ENCODE assay signal across 9 mouse cellular contexts in the genomic region with DNA sequence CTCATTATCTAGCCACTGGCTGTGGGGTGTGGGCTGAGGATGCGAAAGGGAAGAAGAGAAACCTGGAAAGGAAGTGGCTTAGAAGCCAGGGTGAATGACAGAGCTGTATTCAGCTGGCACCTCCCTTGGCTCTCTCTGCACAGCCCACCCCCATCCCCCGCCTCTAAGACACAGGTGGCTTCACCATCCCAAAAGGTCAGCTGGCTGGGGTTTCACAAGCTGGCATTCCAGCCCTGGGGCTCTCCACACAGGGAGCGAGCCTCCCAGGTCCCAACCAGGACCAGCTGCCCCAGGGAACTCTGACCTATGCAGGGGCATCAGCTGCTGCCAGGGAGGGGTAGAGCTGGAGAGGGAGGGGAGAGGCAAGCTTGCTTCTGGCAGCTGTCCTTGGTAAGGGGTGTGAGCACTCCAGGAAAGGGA.
DNase-seq lines count a peak whose midpoint lies in the region; ATAC-seq and TF ChIP-seq lines count a peak whose summit lies in the region.
"Had no signal": no experiment of that assay in that cellular context is flagged by ENCODE, and none has a peak within 500 bp of the region (broad histone marks: within the 10 kb centered on the region; RNA-seq: fewer than 3 reads in every experiment).

No protein-coding gene starts in this region.

- no peak overlapping the region for H3K4me3 ChIP-seq in heart, embryonic 13.5 days
- no peak overlapping the region for H3K4me3 ChIP-seq in MEL (ENCODE audit: control insufficient read depth in 1 of 2, insufficient read depth in 1 of 2, low read depth in 2 of 2, low read length in 2 of 2)
- H3K4me3 ChIP-seq in midbrain, embryonic 14.5 days (replicated peaks; ENCODE audit: low read depth, low read length), result no peak overlapping the region

- no peak for ATAC-seq in heart, embryonic 13.5 days (ENCODE audit: extremely low read depth, insufficient number of reproducible peaks, low FRiP score, low TSS enrichment)
- peak; percentile 53; the same call in 1 of the 2 replicates for ATAC-seq in midbrain, embryonic 14.5 days (ENCODE audit: low FRiP score, low TSS enrichment)

- no peak for TF ChIP-seq POLR2A in MEL (IDR thresholded peaks at IDR 0.05; ENCODE audit: control insufficient read depth in 1 of 2, insufficient read depth in 1 of 2, low read depth in 1 of 2, low read length in 2 of 2, poor library complexity in 1 of 2)

- H3K9ac ChIP-seq in heart, embryonic 13.5 days, result 0 out of 2 replicates have a peak overlapping the region, but pooled peaks have one; percentile 2
- no peak overlapping the region for H3K9ac ChIP-seq in MEL (ENCODE audit: control insufficient read depth, low read depth, low read length, poor library complexity, severe bottlenecking)
- no peak overlapping the region for H3K9ac ChIP-seq in midbrain, embryonic 14.5 days (replicated peaks; ENCODE audit: low read length)

- WGBS in heart, embryonic 13.5 days, result 60% methylated on average over 3 of the region's 3 CpGs
- 43% methylated on average over 3 of the region's 3 CpGs for WGBS in midbrain, embryonic 14.5 days

- peaks cover 57% of the 10 kb centered on the region for H3K4me1 ChIP-seq in heart, embryonic 13.5 days
- H3K4me1 ChIP-seq in MEL (ENCODE audit: control insufficient read depth in 1 of 2, insufficient read depth in 2 of 2, low read length in 2 of 2), result peaks cover 0 to 15% of the 10 kb centered on the region in 2 experiments; a peak in 2 of 4 replicates
- H3K4me1 ChIP-seq in midbrain, embryonic 14.5 days (ENCODE audit: control insufficient read depth, insufficient read depth, low read length), result peaks cover 35% of the 10 kb centered on the region

- H3K9me3 ChIP-seq in heart, embryonic 13.5 days, result no peaks in the 10 kb centered on the region
- no peaks in the 10 kb centered on the region for H3K9me3 ChIP-seq in MEL (replicated peaks; ENCODE audit: insufficient read depth, low read length)
- no peaks in the 10 kb centered on the region for H3K9me3 ChIP-seq in midbrain, embryonic 14.5 days (ENCODE audit: control insufficient read depth, low read length)
- H3K9me3 ChIP-seq: G1E had no signal

- intact Hi-C loops in heart, postnatal 36 days (cut with DNase I), result loop anchor here (2.0 kb wide), 1 partner anchor 20 kb away; no protein-coding TSS in a partner anchor
- intact Hi-C loops in gastrocnemius, postnatal 36 days (cut with DNase I), result loop anchor here (2.0 kb wide), 2 partner anchors 42 to 72 kb away; a partner anchor contains a TSS

- TF ChIP-seq EP300 in MEL (IDR thresholded peaks at IDR 0.05; ENCODE audit: low read depth in 1 of 2, low read length in 2 of 2), result no peak

- TF ChIP-seq CTCF in MEL (IDR thresholded peaks at IDR 0.05 in 2 of 3, conservative IDR thresholded peaks at IDR 0.05 in 1 of 3; ENCODE audit: control insufficient read depth in 1 of 3, insufficient read depth in 1 of 3, low read depth in 2 of 3, low read length in 3 of 3, poor library complexity in 1 of 3, severe bottlenecking in 1 of 3), result no peak

- TF ChIP-seq RAD21 in MEL (IDR thresholded peaks at IDR 0.05; ENCODE audit: low read depth, low read length), result no peak

- peak overlapping the region; percentile 85; the same call in 1 of the 2 replicates for H3K27ac ChIP-seq in heart, embryonic 13.5 days (replicated peaks)
- no peak overlapping the region for H3K27ac ChIP-seq in MEL (ENCODE audit: control insufficient read depth, low read depth, low read length)
- peak overlapping the region; percentile 42; the same call in 1 of the 2 replicates for H3K27ac ChIP-seq in midbrain, embryonic 14.5 days (replicated peaks; ENCODE audit: low read depth, low read length)

- no peak overlapping the region for H3K4me2 ChIP-seq in heart, embryonic 13.5 days
- H3K4me2 ChIP-seq in midbrain, embryonic 14.5 days (ENCODE audit: low read length), result no peak overlapping the region

- no peak for DNase-seq in heart, postnatal 36 days
- DNase-seq in MEL (ENCODE audit: low read depth, low spot score), result peak; percentile 23
- peak; percentile 45 to 63 for DNase-seq in gastrocnemius, postnatal 36 days
- DNase-seq in midbrain, embryonic 14.5 days, result peak; percentile 49
- no peak for DNase-seq in ovary, postnatal 14 days (ENCODE audit: low spot score)
- no peak for DNase-seq in layer of hippocampus, postnatal 10 days (ENCODE audit: low spot score in 2 of 2)
- no peak for DNase-seq in T-cell, adult 2 months (ENCODE audit: low spot score)

- no peaks in the 10 kb centered on the region for H3K79me2 ChIP-seq in MEL (ENCODE audit: control insufficient read depth, insufficient read depth, low read length, poor library complexity)

- H3K36me3 ChIP-seq in heart, embryonic 13.5 days, result no peaks in the 10 kb centered on the region
- peaks cover 0 to 10% of the 10 kb centered on the region in 2 experiments; a peak in 2 of 4 replicates for H3K36me3 ChIP-seq in MEL (ENCODE audit: control insufficient read depth in 1 of 2, insufficient read depth in 2 of 2, low read length in 2 of 2)
- no peaks in the 10 kb centered on the region for H3K36me3 ChIP-seq in midbrain, embryonic 14.5 days (ENCODE audit: control insufficient read depth, insufficient read depth, low read length)
- H3K36me3 ChIP-seq: G1E had no signal

- H3K27me3 ChIP-seq in heart, embryonic 13.5 days (replicated peaks), result no peaks in the 10 kb centered on the region
- 0 out of 4 replicates have a peak, but pooled peaks cover 2% of the 10 kb centered on the region in 2 experiments for H3K27me3 ChIP-seq in MEL (ENCODE audit: control insufficient read depth in 1 of 2, insufficient read depth in 2 of 2, low read length in 2 of 2)
- no peaks in the 10 kb centered on the region for H3K27me3 ChIP-seq in midbrain, embryonic 14.5 days (ENCODE audit: control insufficient read depth, insufficient read depth, low read length)

TF ChIP-seq in MEL, 35 proteins besides CTCF, POLR2A, EP300 and RAD21:
- TF ChIP-seq MXI1 (IDR thresholded peaks at IDR 0.05; ENCODE audit: low read depth, low read length) (no peak), CHD2 (IDR thresholded peaks at IDR 0.05; ENCODE audit: low read length) (no peak), ETS1 (IDR thresholded peaks at IDR 0.05; ENCODE audit: low read depth, low read length) (no peak), USF1 (IDR thresholded peaks at IDR 0.05; ENCODE audit: low read depth, low read length) (no peak), MEF2A (IDR thresholded peaks at IDR 0.05; ENCODE audit: extremely low read depth, insufficient replicate concordance, low read depth, low read length, poor library complexity, severe bottlenecking) (no peak), MAZ (IDR thresholded peaks at IDR 0.05; ENCODE audit: low read depth, low read length) (no peak), GABPA (IDR thresholded peaks at IDR 0.05; ENCODE audit: low read depth, low read length) (no peak), ZC3H11A (IDR thresholded peaks at IDR 0.05; ENCODE audit: low read depth, low read length) (no peak), ZNF384 (IDR thresholded peaks at IDR 0.05; ENCODE audit: low read depth, low read length) (no peak), TAL1 (IDR thresholded peaks at IDR 0.05; ENCODE audit: low read length) (no peak), TCF12 (IDR thresholded peaks at IDR 0.05; ENCODE audit: low read depth, low read length) (no peak)

Comparison
In these comparisons a context has a peak if more than half of its experiments do, and no peak if none do; other contexts are left out.
1. DNase-seq: peak in MEL (single experiment), gastrocnemius, postnatal 36 days (2 of 2) and midbrain, embryonic 14.5 days (single experiment); none in heart, postnatal 36 days (0 of 2), ovary, postnatal 14 days (single experiment), layer of hippocampus, postnatal 10 days (0 of 2) and T-cell, adult 2 months (single experiment).